Mouse (Mus musculus): ENCODE results near the gene Plekhh3.

GRCm38 (mm10) chr11:101167211-101167962, 3.8 kb downstream of the Plekhh3 start:
- TF ChIP-seq EP300 (optimal IDR thresholded peaks at IDR 0.05): no peak
- no peak for TF ChIP-seq CTCF (IDR thresholded peaks at IDR 0.05; ENCODE audit: low read depth)

Measured in stomach, postnatal 0 days (tissue).